Mouse (Mus musculus): Measurements from ENCODE around the gene Mdm2. TPM values are rescaled to one million over a fixed set of nuclear protein-coding genes. Genes with fewer than 3 reads are reported as not detected.

The Mdm2 gene
- total and polyA plus RNA-seq, 3 experiments: 79.8 to 136 (median 112) TPM

DNA sequence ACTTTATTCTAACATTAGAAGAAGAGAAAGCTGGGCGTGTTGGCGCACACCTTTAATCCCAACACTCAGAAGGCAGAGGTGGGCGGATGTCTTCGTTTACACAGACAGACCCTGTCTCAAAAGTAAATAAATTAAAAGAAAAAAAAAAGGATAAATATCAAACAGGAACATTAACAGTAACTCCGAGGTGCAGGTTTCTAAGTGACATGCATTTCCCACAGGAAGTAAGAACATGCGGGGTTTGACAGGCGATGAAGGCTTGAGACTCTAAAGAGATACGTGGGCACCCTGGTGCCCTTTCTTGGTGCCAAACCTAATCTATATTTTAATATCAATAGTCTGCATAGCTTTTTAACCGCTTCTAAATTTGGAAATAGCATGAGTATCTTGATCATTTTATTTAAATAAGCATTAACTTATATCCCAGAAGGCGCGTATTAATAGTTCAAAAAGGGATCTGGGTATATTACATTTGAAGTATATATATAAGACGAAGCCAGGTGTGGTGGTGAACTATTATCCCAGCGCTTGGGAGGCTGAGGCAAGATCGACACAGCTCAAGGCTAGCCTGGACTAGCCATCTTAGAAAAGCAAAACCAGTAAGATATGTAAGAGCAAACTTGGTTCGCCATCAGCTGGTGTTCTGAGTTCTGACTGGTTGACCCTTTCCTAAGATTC lies 25.2 kb downstream of the Mdm2 start:
- in situ Hi-C loops (cut with MboI; ENCODE audit: low pct_ligation_motif_present, low pct_unique_long_range_greater_than_20kb, low sequenced_read_pairs) (no loop called here), dilution Hi-C loops (cut with MboI; ENCODE audit: extremely low pct_ligation_motif_present, extremely low pct_unique_long_range_greater_than_20kb, low sequenced_read_pairs) (no loop called here)
- peaks cover 11 to 23% of the 10 kb centered on the region in 2 experiments for H3K36me3 ChIP-seq (replicated peaks in 1 of 2; ENCODE audit: control insufficient read depth in 1 of 2, insufficient read depth in 1 of 2, low read length in 1 of 2)
- no peak for DNase-seq (ENCODE audit: extremely low read depth)
- H3K4me3 ChIP-seq (replicated peaks in 1 of 3; ENCODE audit: low read depth in 2 of 3, low read length in 2 of 3, poor library complexity in 1 of 3): no peak overlapping the region
- no peak overlapping the region for H3K4me2 ChIP-seq (ENCODE audit: insufficient read depth, low read depth, poor library complexity, severe bottlenecking)
- TF ChIP-seq ETS1 (conservative IDR thresholded peaks at IDR 0.05; ENCODE audit: low read depth, low read length) (no peak), SIN3A (IDR thresholded peaks at IDR 0.05; ENCODE audit: low read length) (no peak), ZMIZ1 (IDR thresholded peaks at IDR 0.05; ENCODE audit: low read depth, low read length) (no peak), BHLHE40 (IDR thresholded peaks at IDR 0.05; ENCODE audit: low read depth, low read length) (no peak), JUND (conservative IDR thresholded peaks at IDR 0.05; ENCODE audit: low read depth, low read length) (no peak), TCF12 (IDR thresholded peaks at IDR 0.05; ENCODE audit: low read depth, low read length) (no peak), RAD21 (IDR thresholded peaks at IDR 0.05; ENCODE audit: low read depth, low read length) (no peak), NELFE (IDR thresholded peaks at IDR 0.05; ENCODE audit: low read depth, low read length) (no peak), CTCF (conservative IDR thresholded peaks at IDR 0.05 in 1 of 2, IDR thresholded peaks at IDR 0.05 in 1 of 2; ENCODE audit: low read depth in 2 of 2, low read length in 2 of 2) (no peak), ZNF384 (IDR thresholded peaks at IDR 0.05; ENCODE audit: low read depth, low read length) (no peak), E2F4 (IDR thresholded peaks at IDR 0.05; ENCODE audit: insufficient replicate concordance, low read depth, low read length) (no peak), IRF4 (IDR thresholded peaks at IDR 0.05; ENCODE audit: low read depth, low read length) (no peak), PAX5 (IDR thresholded peaks at IDR 0.05; ENCODE audit: low read length) (no peak)
- no peak overlapping the region for H3K27ac ChIP-seq (ENCODE audit: insufficient read depth, low read depth)
- H3K9ac ChIP-seq (ENCODE audit: insufficient read depth, low read depth): no peak overlapping the region
- H3K9me3 ChIP-seq (replicated peaks; ENCODE audit: low read length): no peaks in the 10 kb centered on the region
- no peaks in the 10 kb centered on the region for H3K4me1 ChIP-seq (ENCODE audit: control insufficient read depth in 1 of 2, insufficient read depth in 2 of 2)
- no peaks in the 10 kb centered on the region for H3K27me3 ChIP-seq (replicated peaks)
- H3K79me2 ChIP-seq (replicated peaks; ENCODE audit: control insufficient read depth, extremely low read depth, insufficient read depth, poor library complexity, severe bottlenecking): no peaks in the 10 kb centered on the region

DNA sequence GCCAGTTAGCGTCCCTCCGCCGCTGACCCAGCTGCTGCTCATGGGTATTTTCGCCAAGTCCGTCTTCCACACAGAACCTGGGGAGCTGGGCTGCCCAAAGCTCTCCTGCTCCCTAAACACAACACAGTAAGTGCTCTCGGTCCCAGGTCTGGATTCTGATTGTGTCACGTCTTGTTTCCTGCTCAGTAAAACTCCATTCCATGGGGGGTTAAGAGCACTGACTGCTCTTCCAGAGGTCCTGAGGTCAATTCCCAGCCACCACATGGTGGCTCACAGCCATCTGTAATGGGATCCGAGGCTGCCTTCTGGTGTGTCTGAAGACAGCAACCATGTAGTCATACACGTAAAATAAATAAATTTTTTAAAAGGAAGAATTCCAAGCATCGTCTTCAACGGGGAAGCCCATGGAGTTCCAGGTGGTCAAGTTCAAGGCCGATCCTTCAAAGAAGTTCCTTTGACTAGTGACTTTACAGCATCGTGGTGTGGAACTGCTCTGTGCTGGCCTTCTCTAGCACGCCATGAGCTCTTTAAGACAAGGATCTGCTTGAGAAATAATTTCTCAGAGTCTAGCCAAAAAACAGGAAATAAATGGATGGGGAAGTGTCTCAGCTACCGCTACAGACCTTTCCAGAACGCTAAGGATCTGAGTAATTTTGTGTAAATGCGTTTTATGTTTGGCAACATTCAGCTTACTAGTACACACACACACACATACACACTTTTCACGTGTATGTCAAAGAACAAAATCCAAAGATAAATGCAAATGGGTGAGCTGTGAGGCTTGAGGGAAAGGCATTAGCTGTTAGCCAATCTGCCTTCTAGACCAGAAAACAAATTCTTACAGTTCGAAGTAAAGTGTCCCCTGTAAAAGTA lies 26.0 kb downstream of the Mdm2 start:
- Histone ChIP-seq H3K4me3 (replicated peaks in 1 of 3; ENCODE audit: low read depth in 2 of 3, low read length in 2 of 3, poor library complexity in 1 of 3) (no peak overlapping the region), H3K27me3 (replicated peaks) (no peaks in the 10 kb centered on the region), H3K4me2 (ENCODE audit: insufficient read depth, low read depth, poor library complexity, severe bottlenecking) (no peak overlapping the region), H3K4me1 (ENCODE audit: control insufficient read depth in 1 of 2, insufficient read depth in 2 of 2) (no peaks in the 10 kb centered on the region), H3K79me2 (replicated peaks; ENCODE audit: control insufficient read depth, extremely low read depth, insufficient read depth, poor library complexity, severe bottlenecking) (no peaks in the 10 kb centered on the region), H3K9ac (ENCODE audit: insufficient read depth, low read depth) (no peak overlapping the region), H3K27ac (ENCODE audit: insufficient read depth, low read depth) (no peak overlapping the region), H3K36me3 (replicated peaks in 1 of 2; ENCODE audit: control insufficient read depth in 1 of 2, insufficient read depth in 1 of 2, low read length in 1 of 2) (peaks cover 8 to 15% of the 10 kb centered on the region in 2 experiments), H3K9me3 (replicated peaks; ENCODE audit: low read length) (no peaks in the 10 kb centered on the region)
- TF ChIP-seq E2F4 (IDR thresholded peaks at IDR 0.05; ENCODE audit: insufficient replicate concordance, low read depth, low read length) (no peak), KAT2A (IDR thresholded peaks at IDR 0.05; ENCODE audit: insufficient replicate concordance, low read length) (no peak), TCF12 (IDR thresholded peaks at IDR 0.05; ENCODE audit: low read depth, low read length) (no peak), RCOR1 (conservative IDR thresholded peaks at IDR 0.05; ENCODE audit: low read depth, low read length) (no peak), CTCF (conservative IDR thresholded peaks at IDR 0.05 in 1 of 2, IDR thresholded peaks at IDR 0.05 in 1 of 2; ENCODE audit: low read depth in 2 of 2, low read length in 2 of 2) (no peak), MAX (IDR thresholded peaks at IDR 0.05; ENCODE audit: low read length) (no peak)
- dilution Hi-C loops (cut with MboI; ENCODE audit: extremely low pct_ligation_motif_present, extremely low pct_unique_long_range_greater_than_20kb, low sequenced_read_pairs) (no loop called here), in situ Hi-C loops (cut with MboI; ENCODE audit: low pct_ligation_motif_present, low pct_unique_long_range_greater_than_20kb, low sequenced_read_pairs) (no loop called here)
- no peak for DNase-seq (ENCODE audit: extremely low read depth)
